Mouse (Mus musculus): ENCODE measurements around the gene Cpvl.

DNA sequence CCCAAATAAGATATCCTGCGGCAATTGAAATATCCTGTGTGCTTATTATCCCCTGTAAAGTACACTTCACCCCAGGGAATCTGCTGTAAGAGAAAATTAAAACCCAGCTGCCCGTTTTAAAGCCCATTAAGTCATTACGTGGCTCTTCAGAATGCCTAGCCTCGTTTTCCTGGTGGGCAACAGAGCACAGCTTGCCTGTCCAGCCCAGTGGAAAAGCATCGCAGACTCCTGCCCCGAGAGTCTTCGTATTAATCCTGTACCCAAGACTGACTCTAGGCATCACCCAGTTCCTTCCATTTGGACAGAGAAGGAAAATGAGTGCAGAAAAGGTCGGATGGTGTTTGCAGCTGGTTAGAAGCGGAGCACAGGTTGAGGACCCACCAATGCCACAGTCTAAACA lies 31.9 kb upstream of the Cpvl start:
- TF ChIP-seq CTCF (conservative IDR thresholded peaks at IDR 0.05 in 1 of 2, IDR thresholded peaks at IDR 0.05 in 1 of 2; ENCODE audit: low read depth in 2 of 2, low read length in 2 of 2) (no peak), MAFK (IDR thresholded peaks at IDR 0.05; ENCODE audit: insufficient replicate concordance, low read length) (no peak), POLR2A (IDR thresholded peaks at IDR 0.05; ENCODE audit: low read depth, low read length) (no peak), EP300 (IDR thresholded peaks at IDR 0.05; ENCODE audit: low read length) (no peak), SMC3 (IDR thresholded peaks at IDR 0.05; ENCODE audit: low read depth, low read length) (no peak)

Measured in CH12.LX (cell line).